Mouse (Mus musculus) layer of hippocampus, adult 18-20 months (tissue): ENCODE measurements around the gene Myh14. TPM values are rescaled to one million over a fixed set of nuclear protein-coding genes. Genes with fewer than 3 reads are reported as not detected.
A peak's percentile ranks its signal among the peaks of the same experiment; 100 is the strongest.

Source experiments
- DNase-seq, 2 experiments: peaks; one replicate each; pipeline ENCODE4 v3.0.0; 2022; ENCODE audit warnings: low spot score in 2 of 2
- total RNA-seq, 2 experiments: library from RNA; stranded (reverse); gene quantifications; 2 replicates each; pipeline ENCODE4 v1.2.3; 2021

Gene Myh14
- total RNA-seq, 2 experiments from 2014 or later = 31.4 to 33.4 TPM

- DNase-seq = no peak
Measured at GRCm38 (mm10) chr7:44633407-44633806, 37.2 kb downstream of the Myh14 start.

DNA sequence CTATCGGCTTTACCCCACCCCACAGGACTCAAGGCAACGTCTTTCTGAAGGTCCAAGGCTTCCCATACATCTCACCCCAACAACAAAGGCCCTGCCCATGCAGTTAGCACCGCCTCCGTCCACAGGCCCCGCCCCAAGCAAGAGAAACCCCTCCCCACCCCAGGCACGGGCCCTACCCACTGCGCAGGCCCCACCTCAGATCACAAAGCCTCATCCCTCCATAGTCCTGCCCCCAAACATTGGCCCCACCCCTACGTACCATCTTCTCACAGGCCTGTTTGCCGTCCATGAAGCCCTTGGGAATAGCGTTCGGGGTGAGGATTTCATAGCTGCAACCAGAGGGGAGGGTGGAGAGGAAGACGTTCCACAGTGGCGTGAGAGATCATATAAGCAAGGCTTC lies 38.0 kb downstream of the Myh14 start:
- DNase-seq = no peak

DNA sequence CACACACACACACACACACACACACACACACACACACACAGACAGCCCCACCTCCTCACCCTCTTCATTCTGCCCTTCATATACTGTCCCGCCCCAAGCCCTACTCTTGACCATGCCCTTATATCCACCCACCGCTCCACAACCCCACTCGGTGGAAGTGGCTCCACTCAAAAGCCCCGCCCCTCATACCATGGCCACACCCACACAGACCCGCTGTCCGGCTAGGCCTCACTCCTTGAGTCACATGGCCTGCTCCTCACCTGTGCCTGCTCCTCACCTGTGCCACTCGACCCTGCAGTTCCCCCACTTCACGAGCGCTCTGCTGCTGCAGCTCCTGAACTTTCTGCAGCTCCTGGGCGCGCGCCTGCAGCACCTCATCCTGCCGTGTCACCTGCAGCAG lies 40.2 kb downstream of the Myh14 start:
- DNase-seq = no peak

DNA sequence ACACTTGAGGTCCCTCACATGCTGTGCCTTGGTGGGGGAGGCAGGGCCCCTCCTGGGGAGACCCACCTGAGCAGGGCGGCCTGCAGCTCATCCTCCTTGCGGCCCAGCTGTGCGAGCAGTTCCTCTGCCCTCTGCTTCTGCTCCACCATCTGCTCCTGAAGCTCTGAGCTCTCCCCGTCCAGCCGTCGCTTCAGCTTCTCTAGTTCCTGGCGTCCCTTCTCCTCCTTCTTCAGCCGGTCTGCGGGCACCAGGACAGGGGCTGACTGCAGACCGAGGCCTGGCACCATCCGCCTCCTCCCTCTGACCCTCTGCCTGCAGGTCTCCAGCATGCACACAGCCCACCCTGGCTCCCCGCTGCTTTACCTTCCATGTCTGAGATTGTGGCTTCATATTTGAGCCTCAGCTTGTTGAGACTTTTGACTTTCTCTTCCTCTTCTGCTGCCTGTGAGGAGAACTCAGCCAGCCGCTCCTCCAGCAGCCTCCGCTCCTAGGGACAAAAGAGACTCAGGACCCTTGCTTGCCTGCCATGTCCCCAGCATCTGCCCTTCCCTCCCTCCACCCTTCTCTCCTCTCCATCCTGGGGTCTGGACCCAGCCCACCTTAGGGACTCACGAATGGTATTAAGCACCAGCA lies 42.1 kb downstream of the Myh14 start:
- no peak for DNase-seq

- DNase-seq = no peak
Measured at GRCm38 (mm10) chr7:44626966-44627365, 43.7 kb downstream of the Myh14 start.

DNA sequence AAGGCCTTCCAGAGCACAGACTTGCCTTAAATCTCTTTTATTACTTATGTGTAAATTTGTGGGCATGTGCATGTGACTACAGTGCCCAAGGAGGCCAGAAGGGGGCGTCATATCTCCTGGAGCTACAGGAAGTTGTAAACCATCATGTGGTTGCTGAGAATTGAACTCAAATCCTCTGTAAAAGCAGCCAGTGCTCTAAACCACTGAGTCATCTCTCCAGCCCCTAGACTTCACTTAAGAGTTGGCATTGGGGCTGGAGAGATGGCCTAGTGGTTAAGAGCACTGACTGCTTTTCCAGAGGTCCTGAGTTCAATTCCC lies 44.6 kb downstream of the Myh14 start:
- DNase-seq = no peak

GRCm38 (mm10) chr7:44625241-44626067 lies 45.2 kb downstream of the Myh14 start:
- no peak for DNase-seq

GRCm38 (mm10) chr7:44624828-44625227 lies 45.8 kb downstream of the Myh14 start:
- no peak for DNase-seq

DNA sequence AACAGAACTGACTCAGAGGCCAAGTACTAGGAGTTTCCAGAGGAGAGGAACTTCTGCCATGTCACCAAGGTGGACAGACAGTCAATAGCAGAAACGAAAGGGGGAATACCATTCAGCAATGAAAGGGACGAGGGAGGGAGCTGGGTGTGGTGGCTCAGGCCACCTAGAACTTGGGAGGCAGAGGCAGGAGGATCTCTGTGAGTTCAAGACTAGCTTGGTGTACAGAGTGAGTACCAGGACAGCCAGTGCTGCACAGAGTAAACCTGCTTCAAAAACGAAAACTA lies 46.2 kb downstream of the Myh14 start:
- no peak for DNase-seq

GRCm38 (mm10) chr7:44623714-44624542 lies 46.7 kb downstream of the Myh14 start:
- no peak for DNase-seq

DNA sequence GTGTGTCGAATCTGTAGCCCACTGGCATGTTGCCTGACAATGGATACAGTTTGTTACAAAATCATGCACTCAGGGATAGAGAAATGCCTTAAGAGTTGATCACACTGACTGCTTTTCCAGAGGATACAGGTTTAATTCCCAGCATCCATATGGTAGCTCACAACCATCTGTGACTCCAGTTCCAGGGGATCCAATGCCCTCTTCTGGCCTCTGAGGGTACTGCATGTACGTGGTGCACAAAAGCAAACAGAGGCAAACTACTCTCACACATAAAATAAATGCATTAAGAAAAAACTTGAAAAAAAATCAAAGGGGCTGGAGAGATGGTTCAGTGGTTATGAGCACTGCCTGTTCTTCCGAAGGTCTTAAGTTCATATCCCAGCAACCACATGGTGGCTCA lies 53.6 kb downstream of the Myh14 start:
- no peak for DNase-seq

GRCm38 (mm10) chr7:44615987-44616386 lies 54.7 kb downstream of the Myh14 start:
- DNase-seq = no peak

- DNase-seq = no peak
Measured at GRCm38 (mm10) chr7:44615309-44615708, 55.3 kb downstream of the Myh14 start.

DNA sequence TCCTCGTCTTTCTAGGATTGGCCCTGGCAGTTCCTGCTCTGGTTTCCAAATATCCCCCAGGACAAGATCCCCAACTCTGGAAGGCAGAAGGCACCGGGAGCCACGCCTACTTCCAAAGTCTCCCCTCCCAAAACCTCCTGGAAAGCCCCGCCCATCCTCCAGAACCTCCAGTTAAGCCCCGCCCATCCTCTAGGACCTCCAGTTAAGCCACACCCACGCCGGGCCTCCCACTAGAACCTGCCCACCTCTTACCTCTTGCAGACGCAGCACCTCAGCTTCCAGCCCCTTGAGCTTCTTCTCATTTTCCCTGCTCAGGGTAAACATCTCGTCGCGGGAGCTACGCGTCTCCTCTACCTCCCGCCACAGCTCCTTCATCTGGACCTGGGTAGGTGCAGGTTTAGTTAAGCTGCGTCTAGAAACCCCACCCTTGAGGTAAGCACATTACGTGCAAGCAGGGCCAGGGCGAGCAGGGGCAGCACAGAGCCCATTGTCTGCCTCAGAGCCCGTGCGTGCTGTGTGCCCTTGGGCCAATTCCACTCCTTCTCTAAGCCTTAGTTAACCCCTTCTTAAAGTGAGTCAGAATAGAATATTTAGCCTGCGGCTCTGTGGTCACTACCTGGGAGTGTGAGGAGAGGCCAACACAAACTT lies 56.5 kb downstream of the Myh14 start:
- DNase-seq = no peak

DNA sequence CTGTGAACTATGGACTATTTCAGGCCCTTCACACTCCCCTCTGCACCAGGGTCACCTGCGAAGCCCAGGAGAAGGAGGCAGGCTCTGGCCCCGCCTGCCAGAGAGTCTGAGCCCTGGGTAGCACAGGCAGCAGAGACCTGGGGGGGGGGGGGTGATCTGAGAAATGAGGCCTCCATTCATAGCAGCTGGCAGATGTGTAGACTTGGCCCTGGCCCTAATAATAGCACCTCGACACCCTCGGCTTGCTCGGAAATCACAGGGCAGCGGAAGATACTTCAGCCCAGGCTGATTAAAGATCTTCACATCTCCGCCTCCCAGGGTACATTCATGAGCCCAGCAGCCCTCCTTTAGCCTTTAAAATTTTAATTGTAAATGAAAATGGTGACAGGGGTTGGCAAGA lies 58.5 kb downstream of the Myh14 start:
- DNase-seq = no peak

DNA sequence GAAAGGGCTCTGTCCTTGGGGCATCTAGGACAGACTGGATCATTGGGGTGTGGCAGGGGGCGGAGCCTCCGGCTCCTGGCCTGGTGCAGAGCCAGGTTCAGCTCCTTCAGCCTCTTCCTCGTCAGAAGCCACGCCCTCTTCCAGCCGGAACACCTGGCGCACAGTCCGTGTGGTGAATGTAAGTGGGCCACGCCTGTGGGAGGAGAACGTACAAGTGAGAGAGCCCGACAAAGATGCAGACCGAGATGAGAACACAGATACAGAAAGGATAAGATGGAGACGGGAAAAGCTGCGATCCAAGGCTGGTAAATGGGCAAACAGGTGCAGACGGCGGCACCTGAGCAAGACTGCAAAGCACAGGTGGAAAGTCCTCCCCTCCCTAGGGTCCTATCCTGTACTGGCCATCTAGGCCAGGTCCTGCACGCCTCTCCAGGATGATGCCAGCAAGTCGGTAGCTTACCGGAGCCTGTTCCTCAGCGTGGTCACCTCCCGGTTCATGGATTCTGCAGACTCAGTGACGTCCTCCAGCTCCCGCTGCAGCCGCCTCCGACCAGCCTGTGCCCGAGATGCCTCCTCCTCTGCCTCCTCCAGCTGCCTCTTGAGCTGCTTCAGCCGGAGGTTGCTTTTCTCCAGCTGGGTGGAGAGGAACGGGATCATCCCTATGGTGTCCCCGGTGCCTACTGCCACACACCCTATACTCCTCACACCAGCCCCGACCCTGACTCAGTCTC lies 64.3 kb downstream of the Myh14 start:
- peak in 1 of 2 experiments; percentile 37 for DNase-seq

GRCm38 (mm10) chr7:44605436-44605835 lies 65.2 kb downstream of the Myh14 start:
- no peak for DNase-seq

- DNase-seq = peak in 1 of 2 experiments; percentile 22
Measured at GRCm38 (mm10) chr7:44604619-44605018, 66.0 kb downstream of the Myh14 start.

DNA sequence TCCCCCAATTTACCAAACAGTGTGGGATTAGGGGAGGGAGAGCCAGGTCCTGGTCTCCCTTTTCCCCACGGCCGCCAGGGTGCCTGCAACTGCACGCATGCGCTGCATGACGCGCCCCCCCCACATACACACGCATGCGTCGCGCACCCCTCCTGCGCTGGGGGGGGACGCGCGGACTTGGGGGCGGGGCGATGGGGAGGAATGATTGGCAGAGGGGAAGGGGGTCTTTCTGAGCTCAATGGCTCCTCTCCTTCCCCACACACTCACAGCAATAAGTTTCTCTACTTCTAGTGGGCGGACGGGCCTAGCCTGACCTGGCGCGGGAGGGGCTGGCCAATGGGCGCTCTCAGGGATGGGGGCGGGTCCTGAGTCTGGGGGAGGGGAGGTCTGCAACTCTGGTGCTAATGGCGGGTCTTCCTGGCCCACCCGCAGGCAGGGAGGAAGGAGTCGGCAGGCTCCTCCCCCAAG lies 66.5 kb downstream of the Myh14 start:
- DNase-seq = peak in 1 of 2 experiments; percentile 78

- DNase-seq = peak in 1 of 2 experiments; percentile 50
Measured at GRCm38 (mm10) chr7:44603186-44603855, 67.3 kb downstream of the Myh14 start.
